Mouse (Mus musculus): Measurements from ENCODE around the gene Dph2. TPM values are rescaled to one million over a fixed set of nuclear protein-coding genes. Genes with fewer than 3 reads are reported as not detected.

Gene Dph2
- total RNA-seq (2021) = 10 to 100 TPM; 12.9 to 15.1 TPM

- intact Hi-C loops (cut with DNase I) = no loop called here
- peak; percentile 81 for DNase-seq
Measured at GRCm38 (mm10) chr4:117891738-117892161, at the start of gene Dph2. Dph2 (minus strand) TSS chr4:117892032.

- DNase-seq = no peak
- intact Hi-C loops (cut with DNase I) = no loop called here
Measured at GRCm38 (mm10) chr4:117936964-117937363, 45.1 kb upstream of the Dph2 start.

- DNase-seq = no peak
- intact Hi-C loops (cut with DNase I) = no loop called here
Measured at GRCm38 (mm10) chr4:117934081-117934480, 42.2 kb upstream of the Dph2 start.

GRCm38 (mm10) chr4:117933248-117933647 is 41.4 kb upstream of the Dph2 start:
- DNase-seq = no peak
- intact Hi-C loops (cut with DNase I) = no loop called here

GRCm38 (mm10) chr4:117929391-117929881 is 37.6 kb upstream of the Dph2 start, which contains the start of gene Artn:
Artn (minus strand) TSS chr4:117929763.
- intact Hi-C loops (cut with DNase I) = loop anchor here (5.0 kb wide), 1 partner anchor 153 kb away; no protein-coding TSS in a partner anchor
- DNase-seq = no peak

- intact Hi-C loops (cut with DNase I) = loop anchor here (5.0 kb wide), 1 partner anchor 154 kb away; no protein-coding TSS in a partner anchor
- peak; percentile 44 for DNase-seq
Measured at GRCm38 (mm10) chr4:117928699-117929241, 36.9 kb upstream of the Dph2 start.

GRCm38 (mm10) chr4:117928234-117928633 is 36.4 kb upstream of the Dph2 start:
- intact Hi-C loops (cut with DNase I) = loop anchor here (5.0 kb wide), 1 partner anchor 154 kb away; no protein-coding TSS in a partner anchor
- DNase-seq = peak; percentile 76

GRCm38 (mm10) chr4:117926545-117927482 is 35.0 kb upstream of the Dph2 start:
- peak; percentile 42 for DNase-seq
- intact Hi-C loops (cut with DNase I) = loop anchor here (5.0 kb wide), 1 partner anchor 155 kb away; no protein-coding TSS in a partner anchor

GRCm38 (mm10) chr4:117924916-117925315 is 33.1 kb upstream of the Dph2 start:
- no peak for DNase-seq

GRCm38 (mm10) chr4:117923450-117923849 is 31.6 kb upstream of the Dph2 start:
- intact Hi-C loops (cut with DNase I) = no loop called here
- no peak for DNase-seq

More at GRCm38 (mm10) chr4:117924916-117925315, 33.1 kb upstream of the Dph2 start:
- intact Hi-C loops (cut with DNase I) = loop anchor here (5.0 kb wide), 1 partner anchor 157 kb away; no protein-coding TSS in a partner anchor

GRCm38 (mm10) chr4:117921358-117921757 is 29.5 kb upstream of the Dph2 start:
- DNase-seq = no peak
- intact Hi-C loops (cut with DNase I) = no loop called here

GRCm38 (mm10) chr4:117918762-117919161 is 26.9 kb upstream of the Dph2 start:
- intact Hi-C loops (cut with DNase I) = no loop called here
- DNase-seq = no peak

- intact Hi-C loops (cut with DNase I) = no loop called here
Measured at GRCm38 (mm10) chr4:117918261-117918660, 26.4 kb upstream of the Dph2 start.

GRCm38 (mm10) chr4:117917847-117918246 is 26.0 kb upstream of the Dph2 start:
- intact Hi-C loops (cut with DNase I) = no loop called here
- DNase-seq = no peak

More at GRCm38 (mm10) chr4:117918261-117918660, 26.4 kb upstream of the Dph2 start:
- DNase-seq = no peak

GRCm38 (mm10) chr4:117917402-117917801 is 25.6 kb upstream of the Dph2 start:
- intact Hi-C loops (cut with DNase I) = no loop called here
- DNase-seq = no peak

- DNase-seq = no peak
- intact Hi-C loops (cut with DNase I) = no loop called here
Measured at GRCm38 (mm10) chr4:117916386-117916785, 24.6 kb upstream of the Dph2 start.

GRCm38 (mm10) chr4:117915489-117916105 is 23.8 kb upstream of the Dph2 start:
- intact Hi-C loops (cut with DNase I) = no loop called here

GRCm38 (mm10) chr4:117914591-117915442 is 23.0 kb upstream of the Dph2 start, which contains the start of gene Ipo13:
Ipo13 (minus strand) TSS chr4:117914999.
- intact Hi-C loops (cut with DNase I) = no loop called here
- peak; percentile 94 for DNase-seq

More at GRCm38 (mm10) chr4:117915489-117916105, 23.8 kb upstream of the Dph2 start:
- no peak for DNase-seq

GRCm38 (mm10) chr4:117914031-117914430 is 22.2 kb upstream of the Dph2 start:
- intact Hi-C loops (cut with DNase I) = no loop called here
- peak; percentile 63 for DNase-seq

GRCm38 (mm10) chr4:117913421-117913820 is 21.6 kb upstream of the Dph2 start:
- intact Hi-C loops (cut with DNase I) = no loop called here
- peak; percentile 68 for DNase-seq
